Mouse (Mus musculus): ENCODE measurements at regions not wholly inside any gene's neighbourhood (a gene's known extent, or its start where the extent isn't known, plus 50 kb on each side); places are given as distances from the start of the nearest gene placed in this dataset.
"Not testable (repeated sequence)": the region's sequence is repeated elsewhere in the genome, so short reads cannot be mapped to it uniquely, and the experiment has no call there.

GRCm38 (mm10) chr10:113759099-113759498, 830.3 kb upstream of the Atxn7l3b start:
- H3K9ac ChIP-seq (ENCODE audit: low read depth, poor library complexity, severe bottlenecking): no peak overlapping the region
- H3K36me3 ChIP-seq (ENCODE audit: control insufficient read depth, insufficient read depth, low read length, poor library complexity, severe bottlenecking): no peaks in the 10 kb centered on the region
- no peaks in the 10 kb centered on the region for H3K9me3 ChIP-seq (replicated peaks; ENCODE audit: control insufficient read depth, insufficient read depth, low read length, poor library complexity, severe bottlenecking)
- no peak for TF ChIP-seq CTCF (IDR thresholded peaks at IDR 0.05; ENCODE audit: low read depth, low read length)
- TF ChIP-seq POLR2A (IDR thresholded peaks at IDR 0.05; ENCODE audit: insufficient read depth, low read length): no peak
- TF ChIP-seq EP300 (IDR thresholded peaks at IDR 0.05; ENCODE audit: insufficient read depth, low read depth, low read length): no peak
- H3K4me1 ChIP-seq (ENCODE audit: control insufficient read depth, insufficient read depth, low read length): no peaks in the 10 kb centered on the region
- no peak overlapping the region for H3K4me3 ChIP-seq (ENCODE audit: low read depth, low read length)
- no peak overlapping the region for H3K27ac ChIP-seq (ENCODE audit: insufficient read depth, low read length)
- H3K27me3 ChIP-seq (ENCODE audit: control insufficient read depth, insufficient read depth, low read length, poor library complexity, severe bottlenecking): no peaks in the 10 kb centered on the region

- Histone ChIP-seq H3K9me3 (replicated peaks; ENCODE audit: control insufficient read depth, insufficient read depth, low read length, poor library complexity, severe bottlenecking) (no peaks in the 10 kb centered on the region), H3K9ac (ENCODE audit: low read depth, poor library complexity, severe bottlenecking) (no peak overlapping the region), H3K4me3 (ENCODE audit: low read depth, low read length) (no peak overlapping the region), H3K27ac (ENCODE audit: insufficient read depth, low read length) (no peak overlapping the region), H3K36me3 (ENCODE audit: control insufficient read depth, insufficient read depth, low read length, poor library complexity, severe bottlenecking) (no peaks in the 10 kb centered on the region), H3K4me1 (ENCODE audit: control insufficient read depth, insufficient read depth, low read length) (no peaks in the 10 kb centered on the region), H3K27me3 (ENCODE audit: control insufficient read depth, insufficient read depth, low read length, poor library complexity, severe bottlenecking) (no peaks in the 10 kb centered on the region)
- TF ChIP-seq POLR2A (IDR thresholded peaks at IDR 0.05; ENCODE audit: insufficient read depth, low read length) (no peak), CTCF (IDR thresholded peaks at IDR 0.05; ENCODE audit: low read depth, low read length) (no peak), EP300 (IDR thresholded peaks at IDR 0.05; ENCODE audit: insufficient read depth, low read depth, low read length) (no peak)
Measured at GRCm38 (mm10) chr10:113736224-113736623, 807.4 kb upstream of the Atxn7l3b start.

- no peaks in the 10 kb centered on the region for H3K36me3 ChIP-seq (ENCODE audit: control insufficient read depth, insufficient read depth, low read length, poor library complexity, severe bottlenecking)
- H3K4me1 ChIP-seq (ENCODE audit: control insufficient read depth, insufficient read depth, low read length): no peaks in the 10 kb centered on the region
- TF ChIP-seq CTCF (IDR thresholded peaks at IDR 0.05; ENCODE audit: low read depth, low read length): no peak
- no peak for TF ChIP-seq EP300 (IDR thresholded peaks at IDR 0.05; ENCODE audit: insufficient read depth, low read depth, low read length)
- no peak for TF ChIP-seq POLR2A (IDR thresholded peaks at IDR 0.05; ENCODE audit: insufficient read depth, low read length)
- H3K27ac ChIP-seq (ENCODE audit: insufficient read depth, low read length): no peak overlapping the region
- H3K27me3 ChIP-seq (ENCODE audit: control insufficient read depth, insufficient read depth, low read length, poor library complexity, severe bottlenecking): no peaks in the 10 kb centered on the region
- no peaks in the 10 kb centered on the region for H3K9me3 ChIP-seq (replicated peaks; ENCODE audit: control insufficient read depth, insufficient read depth, low read length, poor library complexity, severe bottlenecking)
- H3K9ac ChIP-seq (ENCODE audit: low read depth, poor library complexity, severe bottlenecking): no peak overlapping the region
- no peak overlapping the region for H3K4me3 ChIP-seq (ENCODE audit: low read depth, low read length)
Measured at GRCm38 (mm10) chr10:113705139-113705726, 776.4 kb upstream of the Atxn7l3b start.

- not testable (repeated sequence) for H3K4me1 ChIP-seq (ENCODE audit: control insufficient read depth, insufficient read depth, low read length); H3K27me3 ChIP-seq (ENCODE audit: control insufficient read depth, insufficient read depth, low read length, poor library complexity, severe bottlenecking); H3K9me3 ChIP-seq (replicated peaks; ENCODE audit: control insufficient read depth, insufficient read depth, low read length, poor library complexity, severe bottlenecking); H3K9ac ChIP-seq (ENCODE audit: low read depth, poor library complexity, severe bottlenecking); H3K36me3 ChIP-seq (ENCODE audit: control insufficient read depth, insufficient read depth, low read length, poor library complexity, severe bottlenecking); H3K4me3 ChIP-seq (ENCODE audit: low read depth, low read length); H3K27ac ChIP-seq (ENCODE audit: insufficient read depth, low read length)
Measured at GRCm38 (mm10) chr10:113670636-113671035, 741.8 kb upstream of the Atxn7l3b start.

- Histone ChIP-seq H3K4me1 (ENCODE audit: control insufficient read depth, insufficient read depth, low read length) (no peaks in the 10 kb centered on the region), H3K9me3 (replicated peaks; ENCODE audit: control insufficient read depth, insufficient read depth, low read length, poor library complexity, severe bottlenecking) (no peaks in the 10 kb centered on the region), H3K9ac (ENCODE audit: low read depth, poor library complexity, severe bottlenecking) (no peak overlapping the region), H3K27me3 (ENCODE audit: control insufficient read depth, insufficient read depth, low read length, poor library complexity, severe bottlenecking) (no peaks in the 10 kb centered on the region), H3K27ac (ENCODE audit: insufficient read depth, low read length) (no peak overlapping the region), H3K36me3 (ENCODE audit: control insufficient read depth, insufficient read depth, low read length, poor library complexity, severe bottlenecking) (no peaks in the 10 kb centered on the region), H3K4me3 (ENCODE audit: low read depth, low read length) (no peak overlapping the region)
- TF ChIP-seq CTCF (IDR thresholded peaks at IDR 0.05; ENCODE audit: low read depth, low read length): no peak
- TF ChIP-seq POLR2A (IDR thresholded peaks at IDR 0.05; ENCODE audit: insufficient read depth, low read length): no peak
- no peak for TF ChIP-seq EP300 (IDR thresholded peaks at IDR 0.05; ENCODE audit: insufficient read depth, low read depth, low read length)
Measured at GRCm38 (mm10) chr10:113652803-113653454, 724.1 kb upstream of the Atxn7l3b start.

GRCm38 (mm10) chr10:113652100-113652499, 723.3 kb upstream of the Atxn7l3b start:
- Histone ChIP-seq H3K9ac (ENCODE audit: low read depth, poor library complexity, severe bottlenecking) (no peak overlapping the region), H3K4me3 (ENCODE audit: low read depth, low read length) (no peak overlapping the region)

More at GRCm38 (mm10) chr10:113652100-113652499, 723.3 kb upstream of the Atxn7l3b start:
- Histone ChIP-seq H3K27ac (ENCODE audit: insufficient read depth, low read length) (no peak overlapping the region), H3K36me3 (ENCODE audit: control insufficient read depth, insufficient read depth, low read length, poor library complexity, severe bottlenecking) (no peaks in the 10 kb centered on the region), H3K27me3 (ENCODE audit: control insufficient read depth, insufficient read depth, low read length, poor library complexity, severe bottlenecking) (no peaks in the 10 kb centered on the region), H3K4me1 (ENCODE audit: control insufficient read depth, insufficient read depth, low read length) (no peaks in the 10 kb centered on the region), H3K9me3 (replicated peaks; ENCODE audit: control insufficient read depth, insufficient read depth, low read length, poor library complexity, severe bottlenecking) (no peaks in the 10 kb centered on the region)
- TF ChIP-seq POLR2A (IDR thresholded peaks at IDR 0.05; ENCODE audit: insufficient read depth, low read length): no peak
- TF ChIP-seq EP300 (IDR thresholded peaks at IDR 0.05; ENCODE audit: insufficient read depth, low read depth, low read length): no peak
- TF ChIP-seq CTCF (IDR thresholded peaks at IDR 0.05; ENCODE audit: low read depth, low read length): no peak
